Mouse (Mus musculus) midbrain, embryonic 11.5 days (tissue): ENCODE data around the gene Mfsd12. TPM values are rescaled to one million over a fixed set of nuclear protein-coding genes. Genes with fewer than 3 reads are reported as not detected.

Experiments
- ATAC-seq: fragments of 200-750 bp; cut with Nextera tagmentation; 2 replicates; pipeline ENCODE4 v1.8.0; 2017; ENCODE audit warnings: moderate TSS enrichment, moderate library complexity; ENCODE audit not compliant: low FRiP score
- DNase-seq: peaks from one replicate; pipeline ENCODE4 v3.0.0; 2015; ENCODE audit warnings: low spot score; ENCODE audit errors: missing footprints
- H3K27ac ChIP-seq: fragments of 300-500 bp; sonication (generic); 2 replicates; pipeline ENCODE4 v1.5.1; 2014; ENCODE audit warnings: low read depth, low read length
- H3K27me3 ChIP-seq: fragments of 300-500 bp; sonication (generic); 2 replicates; pipeline ENCODE4 v1.6.1; 2014; ENCODE audit warnings: mild to moderate bottlenecking, low read length, moderate library complexity, mixed read lengths; ENCODE audit not compliant: control insufficient read depth, insufficient read depth
- H3K36me3 ChIP-seq: fragments of 300-500 bp; sonication (generic); 2 replicates; pipeline ENCODE4 v1.6.1; 2014; ENCODE audit warnings: mild to moderate bottlenecking, low read length, moderate library complexity, mixed read lengths; ENCODE audit not compliant: control insufficient read depth, insufficient read depth
- H3K4me1 ChIP-seq: fragments of 300-500 bp; sonication (generic); 2 replicates; pipeline ENCODE4 v1.6.1; 2014; ENCODE audit warnings: low read length; ENCODE audit not compliant: control insufficient read depth, insufficient read depth
- H3K4me2 ChIP-seq: fragments of 300-500 bp; sonication (generic); 2 replicates; pipeline ENCODE4 v1.6.1; 2014; ENCODE audit warnings: mild to moderate bottlenecking, moderate library complexity
- H3K4me3 ChIP-seq: fragments of 300-500 bp; sonication (generic); 2 replicates; pipeline ENCODE4 v1.5.1; 2014; ENCODE audit warnings: low read depth, low read length
- H3K9ac ChIP-seq: fragments of 300-500 bp; sonication (generic); 2 replicates; pipeline ENCODE4 v1.6.1; 2014; ENCODE audit warnings: low read length
- H3K9me3 ChIP-seq: fragments of 300-500 bp; sonication (generic); 2 replicates; pipeline ENCODE4 v1.6.1; 2016; ENCODE audit warnings: low read length; ENCODE audit not compliant: control insufficient read depth
- WGBS: fragments of 180-500 bp; shearing (Covaris S2); extraction: QIAGEN DNeasy Blood & Tissue Kit; methylation state at CpG from one replicate; pipeline ENCODE4 v1.1.7; 2014; 5-methylcytosine and 5-hydroxymethylcytosine counted together
- polyA plus RNA-seq: library from polyadenylated mRNA; unstranded; fragments of >200 nt; fragmentation: Nextera tagmentation; extraction: Ambion mirVana; gene quantifications from 2 replicates; pipeline ENCODE4 v1.2.1, GENCODE M21; 2014

Gene Mfsd12
- polyA plus RNA-seq, 1 experiment from 2014 or later: 4.4 TPM

GRCm38 (mm10) chr10:81358209-81358608 is 918 bp downstream of the Mfsd12 start:
- no peak overlapping the region for H3K27ac ChIP-seq
- WGBS: 25% methylated on average over 4 of the region's 4 CpGs
- DNase-seq (no peak), ATAC-seq (no peak)
- H3K4me3 ChIP-seq: peak overlapping the region; percentile 65
- H3K36me3 ChIP-seq: no peaks in the 10 kb centered on the region
- H3K9me3 ChIP-seq: no peaks in the 10 kb centered on the region
- H3K4me1 ChIP-seq: peaks cover 28% of the 10 kb centered on the region
- H3K4me2 ChIP-seq: peak overlapping the region; percentile 96
- peak overlapping the region; percentile 78; the same call in 1 of the 2 replicates for H3K9ac ChIP-seq
- H3K27me3 ChIP-seq: peaks cover 4% of the 10 kb centered on the region; the same call in 1 of the 2 replicates

- no peak for ATAC-seq
- WGBS: 48% methylated on average over 1 of the region's 1 CpGs
- peaks cover 34% of the 10 kb centered on the region for H3K4me1 ChIP-seq
- H3K27me3 ChIP-seq: peaks cover 7% of the 10 kb centered on the region
- H3K36me3 ChIP-seq: no peaks in the 10 kb centered on the region
- H3K4me2 ChIP-seq: no peak overlapping the region
- no peak overlapping the region for H3K4me3 ChIP-seq
- H3K9me3 ChIP-seq: no peaks in the 10 kb centered on the region
- no peak for DNase-seq
- H3K27ac ChIP-seq: no peak overlapping the region
- H3K9ac ChIP-seq: no peak overlapping the region; the same call in 1 of the 2 replicates
Observed at GRCm38 (mm10) chr10:81358841-81359240, 1.6 kb downstream of the Mfsd12 start.

DNA sequence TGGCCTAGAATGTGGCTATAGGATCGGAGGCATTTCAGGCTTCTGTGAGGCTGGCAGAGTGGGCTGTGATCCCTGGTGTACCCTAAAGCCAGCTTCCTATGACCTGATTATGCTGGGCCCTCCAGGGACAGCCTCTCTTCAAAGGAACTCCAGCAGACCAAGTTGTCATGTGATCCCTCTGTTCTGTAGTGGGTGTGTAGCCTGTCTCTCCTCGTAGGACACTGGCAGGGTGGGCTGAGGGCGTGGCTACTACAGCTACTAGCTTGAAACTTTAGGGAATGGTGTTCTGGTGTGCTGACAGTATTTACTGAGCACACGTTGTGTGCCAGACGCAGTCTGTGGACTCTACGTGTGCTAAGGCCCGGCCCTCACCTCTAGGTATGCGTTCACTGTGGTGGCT is 3.4 kb downstream of the Mfsd12 start:
- ATAC-seq (no peak), DNase-seq (no peak)
- Histone ChIP-seq H3K27me3 (peaks cover 11% of the 10 kb centered on the region), H3K4me1 (peaks cover 51% of the 10 kb centered on the region), H3K9me3 (no peaks in the 10 kb centered on the region), H3K4me3 (no peak overlapping the region), H3K9ac (0 out of 2 replicates have a peak overlapping the region, but pooled peaks have one; percentile 7), H3K4me2 (no peak overlapping the region), H3K27ac (no peak overlapping the region), H3K36me3 (no peaks in the 10 kb centered on the region)
- WGBS: 73% methylated on average over 8 of the region's 8 CpGs

DNA sequence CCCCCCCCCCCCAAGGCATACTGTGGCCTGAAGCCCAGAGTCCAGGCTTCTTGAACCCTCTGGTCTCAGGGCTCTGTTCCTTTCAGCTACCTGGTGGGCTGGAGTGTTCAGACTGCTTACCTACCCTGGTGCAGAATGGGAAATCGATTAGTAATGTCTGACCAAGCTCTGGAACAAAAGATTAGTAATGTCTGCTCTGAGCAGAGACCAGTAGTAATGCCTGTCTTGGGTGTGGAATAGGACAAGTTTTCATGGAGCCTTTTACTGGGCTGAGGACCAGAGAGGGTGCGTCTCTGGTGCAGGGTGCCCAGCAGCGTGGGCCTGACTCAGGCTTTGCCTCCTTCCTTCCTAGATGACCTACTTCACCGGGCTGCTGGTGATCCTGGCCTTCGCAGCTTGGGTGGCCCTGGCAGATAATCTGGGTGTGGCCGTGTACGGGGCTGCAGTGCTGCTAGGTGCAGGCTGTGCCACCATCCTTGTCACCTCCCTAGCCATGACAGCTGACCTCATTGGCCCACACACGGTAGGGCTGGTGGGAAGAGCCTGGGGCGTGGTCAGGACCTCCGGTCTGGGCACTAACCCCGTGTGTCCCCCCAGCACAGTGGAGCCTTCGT is 5.2 kb downstream of the Mfsd12 start:
- Histone ChIP-seq H3K4me2 (no peak overlapping the region), H3K27ac (no peak overlapping the region), H3K9ac (no peak overlapping the region), H3K36me3 (peaks cover 6% of the 10 kb centered on the region; the same call in 1 of the 2 replicates), H3K4me1 (peaks cover 61% of the 10 kb centered on the region), H3K27me3 (peaks cover 11% of the 10 kb centered on the region), H3K4me3 (no peak overlapping the region), H3K9me3 (no peaks in the 10 kb centered on the region)
- peak; percentile 86 for DNase-seq
- no peak for ATAC-seq
- 77% methylated on average over 12 of the region's 12 CpGs for WGBS

GRCm38 (mm10) chr10:81363436-81364346 is 6.4 kb downstream of the Mfsd12 start:
- Histone ChIP-seq H3K4me1 (peaks cover 50% of the 10 kb centered on the region), H3K27ac (no peak overlapping the region; the same call in 1 of the 2 replicates), H3K4me2 (peak overlapping the region; percentile 52), H3K9ac (peak overlapping the region; percentile 57), H3K27me3 (peaks cover 11% of the 10 kb centered on the region), H3K9me3 (no peaks in the 10 kb centered on the region), H3K36me3 (peaks cover 13% of the 10 kb centered on the region), H3K4me3 (peak overlapping the region; percentile 28)
- 8% methylated on average over 54 of the region's 54 CpGs for WGBS
- DNase-seq (no peak), ATAC-seq (no peak)

DNA sequence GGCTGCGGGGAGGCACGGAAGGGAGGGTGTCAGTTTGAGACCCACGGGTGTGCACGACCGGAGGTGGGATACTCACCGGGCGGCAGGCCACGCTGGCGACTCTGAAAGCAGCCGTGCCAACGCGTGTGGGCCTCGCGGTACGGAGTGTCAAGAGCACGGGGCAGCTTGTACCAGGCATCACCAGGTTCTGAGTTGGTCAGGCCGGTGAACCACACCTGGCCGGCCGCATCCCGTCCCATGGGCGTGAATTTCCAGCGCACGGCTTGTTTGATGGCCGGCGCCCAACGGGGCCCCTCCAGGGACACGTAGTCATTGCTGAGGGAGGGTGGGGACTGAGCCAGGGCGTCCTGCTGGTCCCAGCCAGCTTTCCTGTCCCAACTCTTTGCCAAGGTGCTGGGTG is 7.4 kb downstream of the Mfsd12 start:
- DNase-seq (peak; percentile 92), ATAC-seq (0 out of 2 replicates have a peak, but pooled peaks have one; percentile 6)
- peaks cover 11% of the 10 kb centered on the region for H3K27me3 ChIP-seq

GRCm38 (mm10) chr10:81365073-81365472 is 7.8 kb downstream of the Mfsd12 start:
- Histone ChIP-seq H3K27ac (no peak overlapping the region), H3K4me2 (peak overlapping the region; percentile 52; the same call in 1 of the 2 replicates), H3K9ac (0 out of 2 replicates have a peak overlapping the region, but pooled peaks have one; percentile 16), H3K4me3 (0 out of 2 replicates have a peak overlapping the region, but pooled peaks have one; percentile 2), H3K4me1 (peaks cover 42% of the 10 kb centered on the region), H3K36me3 (peaks cover 24% of the 10 kb centered on the region), H3K9me3 (no peaks in the 10 kb centered on the region), H3K27me3 (peaks cover 11% of the 10 kb centered on the region)
- DNase-seq (no peak), ATAC-seq (peak; percentile 36)
- WGBS: 38% methylated on average over 4 of the region's 4 CpGs

More for the DNA sequence above, 7.4 kb downstream of the Mfsd12 start:
- 0 out of 2 replicates have a peak overlapping the region, but pooled peaks have one; percentile 2 for H3K4me3 ChIP-seq
- peaks cover 42% of the 10 kb centered on the region for H3K4me1 ChIP-seq
- H3K27ac ChIP-seq: no peak overlapping the region
- peak overlapping the region; percentile 1; the same call in 1 of the 2 replicates for H3K9ac ChIP-seq
- no peaks in the 10 kb centered on the region for H3K9me3 ChIP-seq
- H3K36me3 ChIP-seq: peaks cover 20% of the 10 kb centered on the region
- peak overlapping the region; percentile 52 for H3K4me2 ChIP-seq
- 15% methylated on average over 28 of the region's 28 CpGs for WGBS

DNA sequence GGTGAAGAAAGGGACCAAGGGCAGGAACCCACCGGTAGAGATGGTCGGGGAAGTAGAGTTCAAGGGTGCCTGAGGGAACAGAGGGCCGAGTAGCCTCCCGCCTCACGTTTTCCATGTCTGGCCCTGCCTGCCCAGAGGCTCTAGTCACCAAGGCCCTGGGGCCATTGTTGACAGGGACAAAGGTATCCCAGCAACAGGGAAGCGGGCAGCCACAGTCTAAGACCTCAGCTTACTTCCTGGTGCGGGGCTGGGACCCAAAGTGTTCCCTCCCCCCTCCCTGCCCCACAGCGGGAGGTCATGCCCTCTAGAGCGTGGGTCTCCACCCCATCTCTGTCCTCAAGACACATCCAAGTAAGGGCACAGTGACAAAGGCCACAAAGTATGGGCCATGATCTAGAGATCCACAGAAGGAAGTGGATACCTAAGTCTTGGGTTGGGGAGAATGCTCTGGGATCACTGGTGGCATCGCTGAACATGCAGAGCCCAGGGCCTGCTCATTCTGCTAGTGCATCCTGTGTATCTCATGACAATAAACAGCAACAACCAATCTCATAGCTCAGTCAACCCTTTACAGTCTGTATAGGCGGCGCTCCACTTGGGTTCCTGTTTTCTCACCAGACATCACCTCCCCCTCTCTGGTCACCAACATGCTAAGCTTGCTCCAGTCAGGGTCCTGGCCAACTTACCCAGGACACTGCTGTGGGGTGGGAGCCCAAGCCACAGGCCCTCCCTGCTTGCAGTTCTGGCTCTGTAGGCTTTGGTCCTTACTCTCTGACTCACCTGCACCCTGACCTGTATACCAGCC is 8.6 kb downstream of the Mfsd12 start, which contains the start of gene 4930404N11Rik:
Gene 4930404N11Rik (minus strand): TSS at position 145 of the 805 bp plus-strand sequence.
- Histone ChIP-seq H3K27me3 (peaks cover 11% of the 10 kb centered on the region), H3K36me3 (peaks cover 30% of the 10 kb centered on the region), H3K4me3 (0 out of 2 replicates have a peak within 1 kb of the TSS, but pooled peaks have one; percentile 2), H3K4me2 (peak within 1 kb of the TSS; percentile 52), H3K27ac (no peak within 1 kb of the TSS; the same call in 1 of the 2 replicates), H3K9ac (peak within 1 kb of the TSS; percentile 20; the same call in 1 of the 2 replicates), H3K4me1 (peaks cover 38% of the 10 kb centered on the region), H3K9me3 (no peaks in the 10 kb centered on the region)
- 17% methylated on average over 12 of the region's 12 CpGs for WGBS
- DNase-seq: peak; percentile 95
- peak; percentile 71 for ATAC-seq
